Mouse (Mus musculus) bone marrow, adult 2 months (tissue): ENCODE data around the gene Bcl2. TPM values are rescaled to one million over a fixed set of nuclear protein-coding genes. Genes with fewer than 3 reads are reported as not detected.
A peak's percentile ranks its signal among the peaks of the same experiment; 100 is the strongest.

ENCODE experiments used
- H3K27ac ChIP-seq: fragments of 200-500 bp; 2 replicates; pipeline ENCODE4 v1.5.1; 2012; ENCODE audit warnings: low read depth, mild to moderate bottlenecking, control low read depth, inconsistent platforms, low read length; ENCODE audit not compliant: control insufficient read depth, poor library complexity, insufficient read depth
- H3K4me1 ChIP-seq: fragments of 200-500 bp; 2 replicates; pipeline ENCODE4 v1.6.1; 2011; ENCODE audit warnings: low read length; ENCODE audit not compliant: control insufficient read depth, insufficient read depth
- H3K4me3 ChIP-seq: fragments of 200-500 bp; replicated peaks from 2 replicates; pipeline ENCODE3; 2011; ENCODE audit warnings: mild to moderate bottlenecking, low read depth, low read length, control low read depth; ENCODE audit not compliant: control insufficient read depth
- CTCF ChIP-seq: fragments of 200-500 bp; IDR thresholded peaks from 2 replicates; pipeline ENCODE4 v1.5.1; 2011; ENCODE audit warnings: low read length, control low read depth; ENCODE audit not compliant: control insufficient read depth, insufficient read depth
- POLR2A ChIP-seq: fragments of 200-500 bp; IDR thresholded peaks from 2 replicates; pipeline ENCODE4 v1.6.1; 2011; ENCODE audit warnings: low read depth, mild to moderate bottlenecking, control low read depth, low read length, borderline replicate concordance; ENCODE audit not compliant: control insufficient read depth
- WGBS: fragments of 180-500 bp; shearing (Covaris S2); methylation state at CpG from one replicate; pipeline ENCODE4 v1.1.7; 2018; 5-methylcytosine and 5-hydroxymethylcytosine counted together
- polyA plus RNA-seq: library from polyadenylated mRNA; stranded (reverse); fragments of >200 nt; gene quantifications from 2 replicates; pipeline ENCODE4 v1.2.4, GENCODE M21; 2011; ENCODE audit warnings: low replicate concordance; ENCODE audit not compliant: missing spikeins, insufficient read depth, insufficient read length

Gene Bcl2
- polyA plus RNA-seq, 1 experiment = 14.4 TPM

DNA sequence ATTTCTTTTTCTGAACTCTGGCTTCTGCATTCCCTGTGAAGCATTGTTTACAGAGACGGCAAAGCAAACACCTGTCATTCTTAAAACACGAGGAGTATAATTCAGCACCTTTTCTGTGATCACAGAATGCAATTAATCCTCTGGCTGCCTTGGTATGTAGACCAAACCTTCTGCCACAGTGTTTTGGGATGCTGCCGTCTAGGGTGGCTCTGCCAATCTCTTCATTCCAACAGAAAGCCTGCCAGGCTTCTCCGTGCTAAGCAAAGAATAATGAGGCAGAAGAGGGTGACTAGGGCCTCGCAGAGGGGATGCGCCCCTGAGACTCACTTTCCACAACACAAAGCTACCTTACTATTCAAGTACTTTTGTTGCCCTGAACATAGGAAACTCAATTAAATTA is 23.2 kb downstream of the Bcl2 start:
- TF ChIP-seq POLR2A (no peak), CTCF (no peak)
- H3K4me3 ChIP-seq = no peak overlapping the region
- peaks cover 7% of the 10 kb centered on the region for H3K4me1 ChIP-seq
- H3K27ac ChIP-seq = no peak overlapping the region
- WGBS = 82% methylated on average over 6 of the region's 6 CpGs

DNA sequence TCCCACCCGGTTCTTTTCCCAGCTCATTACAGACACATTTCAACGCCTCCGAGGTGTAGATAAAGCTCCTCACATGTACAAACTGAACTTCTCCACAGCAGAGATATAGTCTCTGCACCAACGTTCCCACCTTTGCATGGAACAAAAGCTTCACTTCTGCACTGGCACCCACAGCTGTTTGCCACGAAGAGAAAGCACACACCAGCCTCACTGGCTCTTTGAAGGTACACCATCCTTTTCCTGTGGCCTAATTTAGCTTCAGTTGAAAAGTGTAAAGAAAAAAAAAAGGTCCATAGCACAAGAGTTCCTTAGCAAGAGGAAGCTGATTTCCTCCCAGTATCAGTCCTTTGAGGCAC is 25.9 kb downstream of the Bcl2 start:
- peaks cover 2% of the 10 kb centered on the region; the same call in 1 of the 2 replicates for H3K4me1 ChIP-seq
- no peak for TF ChIP-seq POLR2A
- TF ChIP-seq CTCF = no peak
- no peak overlapping the region for H3K4me3 ChIP-seq
- WGBS = 7% methylated on average over 5 of the region's 5 CpGs
- H3K27ac ChIP-seq = no peak overlapping the region

- TF ChIP-seq CTCF (no peak), POLR2A (no peak)
- Histone ChIP-seq H3K4me3 (peak overlapping the region; percentile 14), H3K27ac (no peak overlapping the region), H3K4me1 (peaks cover 2% of the 10 kb centered on the region; the same call in 1 of the 2 replicates)
- WGBS = 48% methylated on average over 18 of the region's 18 CpGs
These were observed 26.5 kb downstream of the Bcl2 start for GRCm38 (mm10) chr1:106687435-106688160.

GRCm38 (mm10) chr1:106685702-106686101 is 28.4 kb downstream of the Bcl2 start:
- no peak overlapping the region for H3K4me3 ChIP-seq
- no peak overlapping the region for H3K27ac ChIP-seq
- WGBS = 75% methylated on average over 2 of the region's 2 CpGs
- TF ChIP-seq CTCF = no peak
- no peak for TF ChIP-seq POLR2A
- H3K4me1 ChIP-seq = peaks cover 2% of the 10 kb centered on the region; the same call in 1 of the 2 replicates

DNA sequence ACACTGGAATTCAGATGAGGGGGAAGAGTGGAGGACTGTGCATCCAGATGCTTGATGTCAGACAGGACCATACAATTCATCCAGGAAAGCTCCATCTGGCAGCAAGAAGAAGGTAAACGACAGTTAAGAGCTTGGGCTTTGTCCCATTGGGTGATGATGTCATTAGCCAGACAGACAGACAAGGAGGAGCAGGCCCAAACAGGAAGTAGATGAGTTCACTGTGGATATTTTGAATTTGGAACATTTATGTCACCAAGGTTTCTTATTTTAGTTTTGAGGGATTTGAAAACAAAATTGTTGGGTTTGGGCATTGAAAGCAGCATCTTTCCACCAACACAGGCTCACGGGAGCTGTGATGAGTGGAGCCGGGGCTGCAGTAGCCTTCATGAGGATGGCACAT is 29.5 kb downstream of the Bcl2 start:
- WGBS = 71% methylated on average over 3 of the region's 3 CpGs
- TF ChIP-seq CTCF (no peak), POLR2A (no peak)
- Histone ChIP-seq H3K4me1 (peaks cover 2% of the 10 kb centered on the region; the same call in 1 of the 2 replicates), H3K27ac (no peak overlapping the region), H3K4me3 (no peak overlapping the region)

DNA sequence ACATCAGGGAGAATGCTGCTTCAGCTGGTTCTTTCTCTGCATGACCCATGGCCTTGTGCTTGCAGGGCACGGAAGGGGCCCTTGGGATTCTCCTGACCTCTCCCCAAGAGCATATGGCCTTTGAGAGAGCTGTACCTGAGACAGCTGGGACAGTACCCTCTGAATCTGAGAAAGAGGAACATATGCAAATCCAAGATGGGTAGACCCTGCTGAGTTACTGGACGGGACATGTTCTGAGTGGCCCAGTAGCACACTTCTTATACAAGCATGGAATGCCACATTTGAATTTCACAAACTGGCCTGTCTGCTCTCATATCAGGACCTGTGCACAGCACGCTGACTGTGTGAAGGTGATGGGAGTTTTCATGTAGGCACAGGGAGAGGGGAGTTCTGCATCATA is 31.2 kb downstream of the Bcl2 start:
- no peak overlapping the region for H3K27ac ChIP-seq
- TF ChIP-seq CTCF (no peak), POLR2A (no peak)
- H3K4me3 ChIP-seq = no peak overlapping the region
- 74% methylated on average over 3 of the region's 3 CpGs for WGBS
- H3K4me1 ChIP-seq = peaks cover 2% of the 10 kb centered on the region; the same call in 1 of the 2 replicates

GRCm38 (mm10) chr1:106679800-106680515 is 34.1 kb downstream of the Bcl2 start:
- Histone ChIP-seq H3K27ac (no peak overlapping the region), H3K4me3 (no peak overlapping the region), H3K4me1 (no peaks in the 10 kb centered on the region; the same call in 1 of the 2 replicates)
- TF ChIP-seq CTCF (no peak), POLR2A (no peak)
- 85% methylated on average over 6 of the region's 6 CpGs for WGBS

DNA sequence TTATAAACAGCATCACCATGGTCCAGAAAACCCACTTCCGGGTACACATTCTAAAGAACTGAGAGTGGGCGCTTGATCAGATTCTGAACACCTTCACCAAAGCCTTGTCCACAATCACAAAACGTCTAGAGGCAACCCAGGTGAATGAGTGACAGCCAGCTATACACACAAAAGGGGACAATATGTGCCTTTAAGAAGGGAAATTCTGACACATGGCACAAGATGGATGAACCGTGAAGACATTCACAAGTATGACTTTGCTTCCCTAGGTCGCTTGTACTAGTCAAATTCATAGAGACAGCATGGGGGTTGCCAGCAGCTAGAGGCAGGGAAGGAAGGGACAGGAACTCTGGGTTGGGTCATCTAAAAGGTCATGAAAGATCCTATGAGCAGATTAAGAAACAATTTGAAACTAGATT is 36.0 kb downstream of the Bcl2 start:
- 41% methylated on average over 5 of the region's 5 CpGs for WGBS
- no peak overlapping the region for H3K27ac ChIP-seq
- no peak for TF ChIP-seq CTCF
- TF ChIP-seq POLR2A = no peak
- H3K4me3 ChIP-seq = no peak overlapping the region
- no peaks in the 10 kb centered on the region; the same call in 1 of the 2 replicates for H3K4me1 ChIP-seq
